Mouse (Mus musculus) bone marrow macrophage, adult 2 months (primary cell): Measurements from ENCODE around the gene Sars2. TPM values are rescaled to one million over a fixed set of nuclear protein-coding genes. Genes with fewer than 3 reads are reported as not detected.

Experiments used
- H3K27ac ChIP-seq: 2 replicates; pipeline ENCODE4 v1.5.1; 2012; ENCODE audit warnings: low read depth, low read length; ENCODE audit not compliant: insufficient read depth
- H3K4me1 ChIP-seq: 2 replicates; pipeline ENCODE4 v1.6.1; 2012; ENCODE audit warnings: low read length; ENCODE audit not compliant: control insufficient read depth, insufficient read depth
- H3K4me3 ChIP-seq: 2 replicates; pipeline ENCODE4 v1.5.1; 2012; ENCODE audit warnings: mild to moderate bottlenecking, low read length, moderate library complexity; ENCODE audit not compliant: insufficient read depth
- CTCF ChIP-seq: IDR thresholded peaks from 2 replicates; pipeline ENCODE4 v1.5.1; 2012; ENCODE audit warnings: low read depth, mild to moderate bottlenecking, low read length, moderate library complexity
- POLR2A ChIP-seq: IDR thresholded peaks from 2 replicates; pipeline ENCODE4 v1.6.1; 2012; ENCODE audit warnings: mild to moderate bottlenecking, low read depth, low read length, borderline replicate concordance
- polyA plus RNA-seq: library from polyadenylated mRNA; stranded (reverse); fragments of >200 nt; gene quantifications from 2 replicates; pipeline ENCODE4 v1.2.4, GENCODE M21; 2012; ENCODE audit not compliant: missing spikeins, insufficient read depth, insufficient read length

The Sars2 gene
- polyA plus RNA-seq, 1 experiment = 8.2 TPM

DNA sequence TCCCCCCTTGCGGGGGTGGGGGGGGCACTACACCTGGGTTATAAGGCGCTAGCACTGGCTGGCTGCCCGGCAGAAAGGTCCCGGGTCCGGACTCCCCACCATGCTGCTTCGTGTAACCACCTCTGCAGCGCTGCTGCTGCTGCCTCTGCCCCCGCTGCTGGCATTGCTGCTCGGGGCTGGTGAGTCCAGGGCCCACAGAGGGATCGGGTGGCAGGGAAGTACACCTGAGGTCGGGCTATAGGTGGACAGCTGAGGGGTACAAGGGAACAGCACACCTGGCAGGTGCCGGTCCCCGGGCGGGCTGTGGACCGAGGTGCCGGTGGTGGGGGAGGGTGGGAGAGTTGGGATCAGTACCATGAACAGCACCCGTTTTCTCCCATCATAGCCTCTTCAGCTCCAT is 14.3 kb downstream of the Sars2 start, which contains the start of gene Ccer2:
Gene Ccer2, plus strand, starts transcription at position 96 of the 400 bp plus-strand sequence.
- TF ChIP-seq CTCF (no peak), POLR2A (no peak)
- no peak within 1 kb of the TSS for H3K4me3 ChIP-seq
- H3K27ac ChIP-seq = no peak within 1 kb of the TSS
- H3K4me1 ChIP-seq = peaks cover 4% of the 10 kb centered on the region

DNA sequence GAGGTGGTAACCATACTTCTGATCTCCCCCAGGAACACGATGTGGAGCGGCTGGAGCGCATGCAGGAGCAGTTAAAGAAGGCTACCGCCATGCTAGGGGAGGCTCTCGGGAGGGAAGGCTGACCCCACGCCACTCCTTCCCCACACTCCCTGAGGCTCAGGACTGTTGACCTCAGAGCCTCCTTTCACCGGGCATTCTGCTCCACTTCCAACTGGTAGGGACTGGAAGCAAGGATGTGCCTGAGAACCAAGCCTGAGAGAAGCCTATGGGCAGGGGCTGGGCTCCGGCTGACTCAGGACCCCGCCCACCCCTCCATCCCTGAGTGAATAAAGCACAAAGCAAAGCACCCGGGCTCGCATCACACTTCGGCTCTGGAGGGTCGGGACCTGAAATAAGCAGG is 16.8 kb downstream of the Sars2 start:
- H3K27ac ChIP-seq = no peak overlapping the region
- TF ChIP-seq CTCF (no peak), POLR2A (no peak)
- no peak overlapping the region for H3K4me3 ChIP-seq
- H3K4me1 ChIP-seq = peaks cover 4% of the 10 kb centered on the region

DNA sequence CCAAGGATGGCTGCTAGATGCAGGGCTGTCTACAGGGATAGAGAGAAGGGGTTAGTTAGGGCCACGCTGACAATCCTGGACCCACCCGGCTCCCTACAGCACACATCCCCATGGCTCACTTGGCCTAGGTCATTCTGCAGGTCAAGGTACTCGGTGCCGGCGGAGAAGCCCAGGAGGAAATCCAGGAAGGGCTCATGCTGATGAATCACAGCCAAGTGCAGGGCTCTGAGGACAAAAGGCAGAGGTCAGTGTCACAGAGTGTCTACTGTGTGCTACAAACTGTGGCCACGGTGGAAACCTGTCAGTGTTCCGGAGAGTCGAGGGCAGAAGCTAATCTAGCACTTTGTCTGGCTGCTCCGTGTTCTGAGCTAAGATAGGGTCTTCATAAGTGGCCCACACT is 20.1 kb downstream of the Sars2 start:
- H3K4me1 ChIP-seq = peaks cover 5% of the 10 kb centered on the region; the same call in 1 of the 2 replicates
- TF ChIP-seq POLR2A (no peak), CTCF (no peak)
- no peak overlapping the region for H3K4me3 ChIP-seq
- no peak overlapping the region for H3K27ac ChIP-seq

DNA sequence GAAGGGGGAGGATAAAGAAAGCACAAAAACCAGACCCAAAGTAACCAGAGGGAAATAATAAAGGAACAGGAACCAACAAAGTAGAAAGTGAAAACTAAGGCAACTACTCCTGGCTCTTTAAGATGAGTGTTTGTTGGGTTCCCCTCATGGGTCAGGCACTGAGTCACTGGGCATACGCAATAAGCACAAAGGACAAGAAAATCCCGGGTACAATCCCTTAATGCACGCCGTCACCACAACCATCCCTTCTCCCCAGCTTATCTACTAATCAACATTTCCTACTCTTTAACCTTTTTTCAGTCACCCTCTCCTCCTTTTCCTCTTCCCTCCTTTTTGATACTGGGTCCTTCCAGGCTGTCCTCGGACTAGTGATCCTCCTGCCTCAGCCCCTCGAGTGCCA is 23.4 kb downstream of the Sars2 start:
- H3K27ac ChIP-seq = peak overlapping the region; percentile 51
- TF ChIP-seq CTCF = no peak
- TF ChIP-seq POLR2A = no peak
- H3K4me1 ChIP-seq = peaks cover 11% of the 10 kb centered on the region
- peak overlapping the region; percentile 75 for H3K4me3 ChIP-seq

DNA sequence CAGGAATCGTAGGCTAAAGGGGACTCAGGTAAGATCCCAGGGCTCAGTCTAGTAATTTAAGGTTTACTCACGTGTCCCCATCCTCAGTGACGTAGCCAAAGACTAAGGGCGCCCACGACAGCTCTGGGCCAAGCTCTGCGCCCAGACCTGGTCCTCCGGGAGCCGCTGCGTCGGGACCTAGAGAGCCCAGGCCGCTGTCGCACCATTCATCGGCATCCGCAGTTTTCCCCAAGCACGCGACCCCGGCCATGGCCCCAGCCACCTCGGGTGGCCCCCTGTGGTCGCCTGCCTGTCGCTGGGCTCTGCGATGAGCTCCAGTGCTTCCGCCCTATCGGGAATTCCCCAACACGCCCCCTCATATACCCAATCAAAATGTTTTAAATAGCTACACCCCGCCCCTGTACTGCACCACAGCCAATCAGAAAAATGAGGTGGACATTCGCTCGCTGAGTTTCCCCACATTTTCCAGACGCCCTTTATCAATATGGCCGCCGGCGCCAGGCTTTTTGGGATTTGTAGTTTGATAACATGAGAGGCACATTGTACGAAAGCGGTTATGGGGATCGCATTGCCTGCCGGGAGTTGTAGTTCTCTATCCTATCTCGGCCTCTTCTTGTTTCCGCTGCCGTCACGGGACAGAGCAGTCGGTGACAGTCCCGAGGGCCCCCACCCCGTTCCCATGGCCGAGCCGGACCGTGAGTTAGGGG is 24.5 kb downstream of the Sars2 start, which contains the start of gene Sirt2:
Gene Sirt2, plus strand, starts transcription at position 563 of the 707 bp plus-strand sequence.
- peak within 1 kb of the TSS; percentile 22 for H3K27ac ChIP-seq
- peaks cover 11% of the 10 kb centered on the region for H3K4me1 ChIP-seq
- TF ChIP-seq POLR2A (no peak), CTCF (no peak)
- H3K4me3 ChIP-seq = peak within 1 kb of the TSS; percentile 75

DNA sequence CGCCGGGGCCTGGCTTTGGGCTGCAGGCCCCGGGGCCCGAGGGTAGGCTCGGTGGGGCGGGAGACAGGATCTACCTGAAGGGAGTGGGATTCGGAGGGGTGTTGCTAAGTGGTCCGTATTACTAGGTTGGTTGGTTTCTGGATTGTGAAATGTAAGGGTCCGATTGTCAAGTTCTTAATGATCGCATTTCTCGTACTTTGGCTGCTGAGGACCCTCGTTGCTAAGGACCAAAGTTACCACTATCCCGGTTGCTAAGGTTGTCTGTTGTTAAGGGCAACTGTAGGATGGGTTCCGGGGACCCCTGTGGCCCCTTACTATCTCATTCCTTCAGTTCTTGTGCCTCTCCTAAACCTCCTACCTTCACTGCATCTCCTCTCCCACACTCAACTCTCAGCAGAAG is 25.1 kb downstream of the Sars2 start:
- Histone ChIP-seq H3K4me3 (peak overlapping the region; percentile 64), H3K27ac (no peak overlapping the region), H3K4me1 (peaks cover 11% of the 10 kb centered on the region)
- no peak for TF ChIP-seq CTCF

DNA sequence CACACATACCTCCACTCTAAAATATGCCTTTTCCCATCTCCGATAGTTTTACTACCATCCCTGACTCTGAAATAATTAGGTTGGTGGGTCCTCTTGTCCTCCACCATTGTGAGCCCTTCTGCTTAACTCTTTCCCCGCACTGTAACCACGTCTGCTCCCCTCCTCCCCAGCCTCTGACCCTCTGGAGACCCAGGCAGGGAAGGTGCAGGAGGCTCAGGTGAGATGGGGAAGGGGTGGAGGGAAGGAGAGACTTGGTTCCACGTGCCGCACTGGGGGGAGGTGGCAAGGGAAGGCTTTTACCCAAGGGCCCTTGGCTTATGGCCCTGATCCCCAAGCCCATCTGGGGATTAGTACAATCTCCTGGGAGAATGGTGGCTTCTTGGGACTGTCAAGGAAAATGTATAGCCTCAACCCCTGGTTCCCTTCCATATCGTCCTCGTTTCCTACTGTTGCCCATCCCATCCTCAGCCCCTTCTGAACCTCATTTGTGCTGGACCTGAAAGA is 25.7 kb downstream of the Sars2 start, which contains the start of gene Nfkbib:
Gene Nfkbib, minus strand, starts transcription at position 51 of the 504 bp plus-strand sequence.
- H3K27ac ChIP-seq = no peak within 1 kb of the TSS
- H3K4me1 ChIP-seq = peaks cover 11% of the 10 kb centered on the region
- TF ChIP-seq CTCF = no peak
- no peak for TF ChIP-seq POLR2A

DNA sequence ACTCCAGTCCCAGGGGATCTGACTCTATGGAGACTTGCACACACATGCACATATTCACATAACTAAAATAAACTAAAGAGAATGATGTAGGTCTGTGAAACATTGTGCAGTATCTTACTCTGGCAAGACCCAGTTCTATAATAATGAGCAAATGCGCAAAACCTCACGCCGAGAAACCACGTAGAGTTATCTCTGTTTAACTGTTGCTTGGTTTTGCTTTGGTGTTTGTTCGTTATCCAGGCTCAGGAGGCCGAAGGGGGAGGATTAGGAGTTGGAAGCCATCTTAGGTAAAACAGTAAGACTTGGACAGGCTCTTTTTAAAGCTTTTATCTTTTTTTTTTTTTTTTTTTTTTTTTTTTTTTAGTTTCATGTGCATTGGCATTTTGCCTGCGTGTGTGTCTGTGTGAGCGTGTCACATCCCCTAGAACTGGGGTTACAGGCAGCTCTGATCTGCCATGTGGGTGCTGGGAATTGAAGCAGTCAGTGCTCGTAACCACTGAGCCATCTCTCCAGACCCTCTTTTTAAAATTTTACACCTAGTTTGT is 27.7 kb downstream of the Sars2 start:
- peaks cover 11% of the 10 kb centered on the region for H3K4me1 ChIP-seq
- no peak overlapping the region for H3K27ac ChIP-seq
- TF ChIP-seq CTCF (no peak), POLR2A (no peak)
- no peak overlapping the region for H3K4me3 ChIP-seq

More for the DNA sequence above, 25.7 kb downstream of the Sars2 start, which contains the start of gene Nfkbib:
- H3K4me3 ChIP-seq = peak within 1 kb of the TSS; percentile 75

DNA sequence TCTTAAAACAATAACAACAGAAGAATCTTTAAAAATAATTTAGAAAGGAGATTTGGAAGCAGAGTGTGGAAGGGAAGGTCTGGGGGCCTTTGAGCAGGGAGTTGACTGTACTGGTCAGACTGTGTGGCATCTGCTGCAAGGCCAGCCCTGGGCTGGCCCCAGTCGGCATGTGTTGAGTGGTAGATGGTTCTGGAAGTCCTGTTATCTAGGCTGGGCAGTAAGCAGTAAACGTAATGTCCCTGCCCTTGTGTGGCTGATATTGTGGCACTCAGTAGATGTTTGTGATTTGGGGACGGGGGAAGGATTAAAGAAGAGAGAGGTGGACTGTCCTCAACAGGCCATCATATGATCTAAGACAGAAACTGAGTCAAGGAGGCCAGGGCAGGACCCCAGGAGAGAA is 28.5 kb downstream of the Sars2 start:
- Histone ChIP-seq H3K4me1 (peaks cover 6% of the 10 kb centered on the region), H3K4me3 (no peak overlapping the region), H3K27ac (no peak overlapping the region)
- TF ChIP-seq POLR2A (no peak), CTCF (no peak)

DNA sequence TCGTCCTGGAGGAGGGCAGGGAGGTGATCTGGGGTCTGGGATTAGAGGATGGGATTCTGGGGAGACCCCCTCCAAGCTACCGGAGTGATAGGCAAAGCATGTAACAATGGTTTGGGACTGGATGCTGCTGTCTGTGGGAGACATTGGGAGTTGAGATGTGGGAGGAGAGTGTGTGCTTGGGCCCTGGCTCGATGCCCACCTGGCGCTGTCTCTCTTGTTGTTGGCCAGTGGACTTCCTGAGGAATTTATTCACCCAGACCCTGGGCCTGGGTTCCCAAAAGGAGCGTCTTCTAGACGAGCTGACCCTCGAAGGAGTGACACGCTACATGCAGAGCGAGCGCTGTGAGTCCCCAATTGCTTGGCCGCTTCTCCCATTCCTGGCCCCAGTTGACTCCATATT is 30.1 kb downstream of the Sars2 start:
- Histone ChIP-seq H3K27ac (no peak overlapping the region), H3K4me1 (peaks cover 6% of the 10 kb centered on the region), H3K4me3 (no peak overlapping the region)
- TF ChIP-seq POLR2A (no peak), CTCF (no peak)
